Mouse (Mus musculus) hindbrain, embryonic 14.5 days (tissue): ENCODE data around the gene Vdac2. TPM values are rescaled to one million over a fixed set of nuclear protein-coding genes. Genes with fewer than 3 reads are reported as not detected.

Source experiments
- ATAC-seq: fragments of 200-750 bp; cut with Nextera tagmentation; 2 replicates; pipeline ENCODE4 v1.8.0; 2017; ENCODE audit warnings: moderate number of reproducible peaks, mild to moderate bottlenecking, moderate TSS enrichment, moderate library complexity; ENCODE audit not compliant: low FRiP score
- DNase-seq: peaks from one replicate; pipeline ENCODE4 v3.0.0-alpha.2; 2015; ENCODE audit warnings: low spot score
- H3K27ac ChIP-seq: fragments of 300-500 bp; sonication (generic); 2 replicates; pipeline ENCODE4 v1.5.1; 2014; ENCODE audit warnings: mild to moderate bottlenecking, moderate library complexity
- H3K27me3 ChIP-seq: fragments of 300-500 bp; sonication (generic); 2 replicates; pipeline ENCODE4 v1.6.1; 2014; ENCODE audit warnings: mild to moderate bottlenecking, low read length, mixed read lengths; ENCODE audit not compliant: control insufficient read depth, insufficient read depth
- H3K36me3 ChIP-seq: fragments of 300-500 bp; sonication (generic); replicated peaks from 2 replicates; pipeline ENCODE4 v1.6.1; 2014; ENCODE audit not compliant: control insufficient read depth, insufficient read depth
- H3K4me1 ChIP-seq: fragments of 300-500 bp; sonication (generic); replicated peaks from 2 replicates; pipeline ENCODE4 v1.6.1; 2014; ENCODE audit warnings: antibody characterized with exemption, low read length, mixed read lengths; ENCODE audit not compliant: control insufficient read depth, insufficient read depth
- H3K4me2 ChIP-seq: fragments of 300-500 bp; sonication (generic); replicated peaks from 2 replicates; pipeline ENCODE4 v1.6.1; 2014; ENCODE audit warnings: mild to moderate bottlenecking, moderate library complexity
- H3K4me3 ChIP-seq: fragments of 300-500 bp; sonication (generic); replicated peaks from 2 replicates; pipeline ENCODE4 v1.5.1; 2014; ENCODE audit warnings: mild to moderate bottlenecking, low read length
- H3K9ac ChIP-seq: fragments of 300-500 bp; sonication (generic); 2 replicates; pipeline ENCODE4 v1.6.1; 2014
- H3K9me3 ChIP-seq: fragments of 300-500 bp; sonication (generic); 2 replicates; pipeline ENCODE4 v1.6.1; 2016; ENCODE audit warnings: low read length; ENCODE audit not compliant: control insufficient read depth
- WGBS: fragments of 180-500 bp; shearing (Covaris S2); extraction: QIAGEN DNeasy Blood & Tissue Kit; methylation state at CpG from one replicate; pipeline ENCODE4 v1.1.7; 2014; 5-methylcytosine and 5-hydroxymethylcytosine counted together
- polyA plus RNA-seq: library from polyadenylated mRNA; unstranded; fragments of >200 nt; fragmentation: Nextera tagmentation; extraction: Ambion mirVana; gene quantifications from 2 replicates; pipeline ENCODE4 v1.2.1, GENCODE M21; 2014

The Vdac2 gene
- 305 and 316 TPM in 2 replicates for polyA plus RNA-seq

GRCm38 (mm10) chr14:21824938-21825337 is at the start of gene Vdac2:
TSS of gene Vdac2 (plus strand) at chr14:21825238.
- Histone ChIP-seq H3K27ac (no peak within 1 kb of the TSS), H3K36me3 (no peaks in the 10 kb centered on the region), H3K9ac (no peak within 1 kb of the TSS), H3K4me2 (no peak within 1 kb of the TSS), H3K4me3 (no peak within 1 kb of the TSS), H3K9me3 (no peaks in the 10 kb centered on the region), H3K4me1 (no peaks in the 10 kb centered on the region), H3K27me3 (no peaks in the 10 kb centered on the region)
- no peak for ATAC-seq
- 77% methylated on average over 2 of the region's 2 CpGs for WGBS
- no peak for DNase-seq

GRCm38 (mm10) chr14:21776201-21776600 is 48.8 kb upstream of the Vdac2 start:
- Histone ChIP-seq H3K4me3 (no peak overlapping the region), H3K36me3 (peaks cover 37% of the 10 kb centered on the region; the same call in 1 of the 2 replicates), H3K27ac (no peak overlapping the region), H3K4me1 (no peaks in the 10 kb centered on the region), H3K9me3 (no peaks in the 10 kb centered on the region), H3K27me3 (no peaks in the 10 kb centered on the region), H3K9ac (no peak overlapping the region), H3K4me2 (no peak overlapping the region)
- WGBS, result 91% methylated on average over 4 of the region's 4 CpGs
- ATAC-seq (no peak), DNase-seq (no peak)

GRCm38 (mm10) chr14:21786500-21786899 is 38.5 kb upstream of the Vdac2 start:
- Histone ChIP-seq H3K9me3 (no peaks in the 10 kb centered on the region), H3K9ac (no peak overlapping the region), H3K4me2 (no peak overlapping the region), H3K27ac (no peak overlapping the region), H3K4me1 (no peaks in the 10 kb centered on the region), H3K4me3 (no peak overlapping the region), H3K27me3 (no peaks in the 10 kb centered on the region), H3K36me3 (peaks cover 45% of the 10 kb centered on the region)
- ATAC-seq (no peak), DNase-seq (no peak)
- 81% methylated on average over 4 of the region's 4 CpGs for WGBS

GRCm38 (mm10) chr14:21787374-21787773 is 37.7 kb upstream of the Vdac2 start:
- no peak overlapping the region for H3K4me3 ChIP-seq
- no peak overlapping the region for H3K27ac ChIP-seq
- no peak overlapping the region for H3K9ac ChIP-seq
- no peaks in the 10 kb centered on the region for H3K27me3 ChIP-seq
- H3K4me1 ChIP-seq, result no peaks in the 10 kb centered on the region
- 80% methylated on average over 3 of the region's 3 CpGs for WGBS
- peaks cover 53% of the 10 kb centered on the region for H3K36me3 ChIP-seq
- no peak for ATAC-seq
- H3K9me3 ChIP-seq, result no peaks in the 10 kb centered on the region
- H3K4me2 ChIP-seq, result no peak overlapping the region
- no peak for DNase-seq

- no peaks in the 10 kb centered on the region for H3K27me3 ChIP-seq
- no peak overlapping the region for H3K27ac ChIP-seq
- no peaks in the 10 kb centered on the region for H3K9me3 ChIP-seq
- H3K4me3 ChIP-seq, result no peak overlapping the region
- no peak for DNase-seq
- ATAC-seq, result no peak
- H3K9ac ChIP-seq, result no peak overlapping the region
- H3K36me3 ChIP-seq, result peaks cover 60% of the 10 kb centered on the region
- H3K4me1 ChIP-seq, result no peaks in the 10 kb centered on the region
- no peak overlapping the region for H3K4me2 ChIP-seq
- whole genome bisulfite sequencing, result 93% methylated on average over 5 of the region's 5 CpGs
Measured at GRCm38 (mm10) chr14:21788121-21788520, 36.9 kb upstream of the Vdac2 start.

- Histone ChIP-seq H3K27ac (no peak overlapping the region), H3K4me2 (no peak overlapping the region), H3K36me3 (peaks cover 46% of the 10 kb centered on the region), H3K9me3 (no peaks in the 10 kb centered on the region), H3K9ac (no peak overlapping the region), H3K4me3 (no peak overlapping the region), H3K4me1 (no peaks in the 10 kb centered on the region), H3K27me3 (no peaks in the 10 kb centered on the region)
- ATAC-seq (no peak), DNase-seq (no peak)
- 94% methylated on average over 9 of the region's 9 CpGs for WGBS
Measured at GRCm38 (mm10) chr14:21790585-21791251, 34.3 kb upstream of the Vdac2 start.

- Histone ChIP-seq H3K4me2 (no peak overlapping the region), H3K9me3 (no peaks in the 10 kb centered on the region), H3K27me3 (no peaks in the 10 kb centered on the region), H3K4me3 (no peak overlapping the region), H3K27ac (no peak overlapping the region), H3K36me3 (peaks cover 41% of the 10 kb centered on the region), H3K9ac (no peak overlapping the region), H3K4me1 (no peaks in the 10 kb centered on the region)
- DNase-seq (no peak), ATAC-seq (no peak)
- WGBS, result 96% methylated on average over 4 of the region's 4 CpGs
Measured at GRCm38 (mm10) chr14:21791722-21792121, 33.3 kb upstream of the Vdac2 start.

GRCm38 (mm10) chr14:21792250-21792649 is 32.8 kb upstream of the Vdac2 start:
- H3K4me1 ChIP-seq, result no peaks in the 10 kb centered on the region
- no peak overlapping the region for H3K27ac ChIP-seq
- H3K4me3 ChIP-seq, result no peak overlapping the region
- DNase-seq, result no peak
- no peak for ATAC-seq
- H3K9me3 ChIP-seq, result no peaks in the 10 kb centered on the region
- no peaks in the 10 kb centered on the region for H3K27me3 ChIP-seq
- H3K4me2 ChIP-seq, result no peak overlapping the region
- H3K9ac ChIP-seq, result no peak overlapping the region
- peaks cover 41% of the 10 kb centered on the region for H3K36me3 ChIP-seq
- 97% methylated on average over 6 of the region's 6 CpGs for WGBS

GRCm38 (mm10) chr14:21800641-21801040 is 24.4 kb upstream of the Vdac2 start:
- H3K27ac ChIP-seq, result no peak overlapping the region
- H3K4me2 ChIP-seq, result no peak overlapping the region
- peaks cover 8% of the 10 kb centered on the region; the same call in 1 of the 2 replicates for H3K36me3 ChIP-seq
- no peaks in the 10 kb centered on the region for H3K27me3 ChIP-seq
- no peaks in the 10 kb centered on the region for H3K4me1 ChIP-seq
- H3K4me3 ChIP-seq, result no peak overlapping the region
- DNase-seq (no peak), ATAC-seq (no peak)
- H3K9ac ChIP-seq, result no peak overlapping the region
- H3K9me3 ChIP-seq, result no peaks in the 10 kb centered on the region
- WGBS, result 98% methylated on average over 4 of the region's 4 CpGs

- no peak overlapping the region for H3K4me3 ChIP-seq
- no peak for ATAC-seq
- no peaks in the 10 kb centered on the region for H3K9me3 ChIP-seq
- H3K9ac ChIP-seq, result no peak overlapping the region
- no peak overlapping the region for H3K27ac ChIP-seq
- H3K4me1 ChIP-seq, result no peaks in the 10 kb centered on the region
- no peak overlapping the region for H3K4me2 ChIP-seq
- whole genome bisulfite sequencing, result 71% methylated on average over 7 of the region's 7 CpGs
- peaks cover 8% of the 10 kb centered on the region; the same call in 1 of the 2 replicates for H3K36me3 ChIP-seq
- no peaks in the 10 kb centered on the region for H3K27me3 ChIP-seq
- no peak for DNase-seq
Measured at GRCm38 (mm10) chr14:21801624-21802023, 23.4 kb upstream of the Vdac2 start.
